Mouse (Mus musculus) regulatory T cell (primary cell): Measurements from ENCODE around the gene Ralgps1.
"Not testable (repeated sequence)": the region's sequence is repeated elsewhere in the genome, so short reads cannot be mapped to it uniquely, and the experiment has no call there.

Experiments
- in situ Hi-C: fragments of 300-600 bp; cut with MboI, MseI; formaldehyde crosslinking; loops from one replicate; pipeline ENCODE4 v1.15.1; 2025; ENCODE audit warnings: high pct_unique_total_duplicates

Ralgps1 gene

DNA sequence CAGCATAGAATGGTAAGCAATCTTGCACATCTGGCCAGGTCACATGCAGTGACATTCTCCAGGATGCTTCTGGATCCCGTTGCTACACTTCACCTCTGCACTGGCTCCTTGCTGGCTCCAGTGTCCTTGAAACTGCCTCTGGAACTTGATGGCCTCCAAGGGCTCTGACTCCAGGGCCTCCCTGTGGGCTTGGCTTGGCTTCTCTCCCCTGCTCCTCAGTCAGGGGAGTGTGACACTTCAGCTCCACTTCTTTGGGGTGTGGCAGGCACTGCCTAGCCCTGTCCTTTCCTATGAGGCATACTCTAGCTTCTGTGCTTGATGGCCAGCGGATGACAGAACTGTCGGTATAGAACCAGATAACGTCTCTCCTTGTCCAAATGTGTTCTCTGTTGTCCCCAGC, 224.3 kb downstream of the Ralgps1 start:
- in situ Hi-C loops, result no loop called here

DNA sequence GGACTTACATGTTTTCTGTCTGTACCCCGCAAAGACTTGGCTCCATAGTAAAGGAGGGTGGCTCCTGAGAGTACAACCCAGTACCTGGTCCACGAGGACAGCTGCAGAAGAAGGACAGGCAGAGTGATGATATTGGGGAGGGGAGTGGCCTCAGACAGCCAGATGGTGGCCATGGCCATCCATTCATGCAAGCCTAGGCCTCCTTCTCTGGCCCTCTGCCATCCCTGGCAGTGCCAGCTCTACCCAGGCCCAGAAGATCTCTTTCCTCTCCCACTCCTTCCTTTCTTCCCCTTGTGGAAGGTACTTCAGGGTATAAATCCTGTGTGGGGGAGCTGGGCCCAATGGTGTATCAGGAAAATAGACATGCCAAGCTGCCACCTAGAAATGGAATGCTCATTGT, 228.0 kb downstream of the Ralgps1 start:
- in situ Hi-C loops, result no loop called here

GRCm38 (mm10) chr2:33138491-33138890, 232.8 kb downstream of the Ralgps1 start:
- in situ Hi-C loops, result no loop called here

GRCm38 (mm10) chr2:33137731-33138130, 233.6 kb downstream of the Ralgps1 start:
- in situ Hi-C loops, result no loop called here

GRCm38 (mm10) chr2:33137244-33137643, 234.0 kb downstream of the Ralgps1 start:
- in situ Hi-C loops, result no loop called here

DNA sequence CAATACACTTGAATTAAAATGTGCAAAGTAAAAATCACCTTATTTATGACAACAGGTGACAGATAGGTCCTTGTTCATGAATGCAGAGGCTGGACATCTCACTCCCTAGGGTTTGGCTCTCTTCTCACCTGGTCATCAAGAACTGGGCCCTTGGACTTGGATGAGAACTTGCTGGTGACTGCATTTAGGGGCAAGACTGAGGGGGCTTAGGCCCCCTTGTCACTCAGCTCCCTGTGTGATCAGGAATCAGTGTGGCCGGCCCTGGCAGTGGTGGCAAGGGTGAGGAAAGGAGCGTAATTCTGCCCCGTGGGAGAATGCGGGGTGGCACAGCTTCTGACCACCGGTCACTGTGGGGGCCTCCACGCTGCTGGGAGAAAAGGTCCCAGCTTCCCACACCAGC, 234.9 kb downstream of the Ralgps1 start:
- in situ Hi-C loops, result no loop called here

- in situ Hi-C loops, result no loop called here
Observed at GRCm38 (mm10) chr2:33134766-33135490, 236.4 kb downstream of the Ralgps1 start.

GRCm38 (mm10) chr2:33132306-33132705, 239.0 kb downstream of the Ralgps1 start:
- in situ Hi-C loops, result no loop called here

DNA sequence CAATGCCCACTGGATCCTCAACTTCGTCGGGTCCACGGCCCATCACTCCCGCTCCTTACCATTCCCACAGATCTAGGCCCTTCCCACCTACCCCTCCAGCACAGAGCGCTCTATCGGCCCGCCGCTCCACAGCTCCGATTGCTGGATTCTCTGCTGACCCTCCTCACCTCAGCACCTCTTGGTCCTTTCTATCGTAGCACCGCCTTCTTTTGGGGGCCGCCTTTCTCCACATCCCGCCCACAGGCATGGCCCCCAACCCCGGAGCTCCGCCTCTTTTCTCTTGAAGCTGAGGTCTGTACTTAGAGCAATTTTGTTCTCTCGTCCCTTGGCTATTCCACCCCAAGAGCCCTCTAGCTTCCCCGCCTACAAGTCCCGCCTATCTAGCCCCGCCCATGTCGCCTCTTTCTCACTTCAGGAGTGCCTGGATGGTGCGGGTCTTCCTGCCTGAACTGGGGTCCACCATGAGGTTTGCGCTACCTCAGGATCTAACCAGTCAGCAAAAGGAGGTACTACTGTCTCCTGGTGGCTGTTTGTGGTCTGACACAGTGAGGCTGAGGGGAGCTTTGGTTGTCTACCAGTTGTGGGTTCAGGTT, 239.7 kb downstream of the Ralgps1 start, which contains the start of gene Garnl3:
Gene Garnl3, minus strand, starts transcription at position 155 of the 593 bp plus-strand sequence.
- in situ Hi-C loops, result no loop called here

- in situ Hi-C loops, result no loop called here
Observed at GRCm38 (mm10) chr2:33130526-33131483, 240.5 kb downstream of the Ralgps1 start.

- in situ Hi-C loops, result no loop called here
Observed at GRCm38 (mm10) chr2:33130141-33130525, 241.2 kb downstream of the Ralgps1 start.

GRCm38 (mm10) chr2:33129696-33130095, 241.6 kb downstream of the Ralgps1 start:
- in situ Hi-C loops, result no loop called here

- in situ Hi-C loops, result no loop called here
Observed at GRCm38 (mm10) chr2:33129005-33129404, 242.3 kb downstream of the Ralgps1 start.

DNA sequence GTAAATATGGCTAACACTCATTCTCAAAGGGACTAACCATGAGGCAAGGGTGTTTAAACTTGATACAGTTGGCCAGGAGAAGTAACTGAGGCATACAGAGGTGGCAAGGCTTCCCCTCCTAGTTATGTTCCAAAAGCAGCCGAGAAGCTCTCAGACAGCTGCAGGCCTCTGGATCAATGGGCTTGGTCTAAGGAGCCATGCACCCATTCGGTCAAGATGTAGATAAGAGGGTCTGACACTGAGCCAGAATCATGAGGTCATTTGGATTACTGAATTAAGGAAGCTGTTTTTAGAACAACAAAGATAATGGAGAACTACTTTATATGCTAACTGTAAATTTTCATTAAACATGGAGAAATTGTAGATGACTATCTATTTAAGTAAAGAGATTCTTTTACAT, 244.0 kb downstream of the Ralgps1 start:
- in situ Hi-C loops, result no loop called here

GRCm38 (mm10) chr2:33122856-33123255, 248.4 kb downstream of the Ralgps1 start:
- in situ Hi-C loops, result no loop called here

GRCm38 (mm10) chr2:33100536-33100935, 270.8 kb downstream of the Ralgps1 start:
- in situ Hi-C loops, result no loop called here

DNA sequence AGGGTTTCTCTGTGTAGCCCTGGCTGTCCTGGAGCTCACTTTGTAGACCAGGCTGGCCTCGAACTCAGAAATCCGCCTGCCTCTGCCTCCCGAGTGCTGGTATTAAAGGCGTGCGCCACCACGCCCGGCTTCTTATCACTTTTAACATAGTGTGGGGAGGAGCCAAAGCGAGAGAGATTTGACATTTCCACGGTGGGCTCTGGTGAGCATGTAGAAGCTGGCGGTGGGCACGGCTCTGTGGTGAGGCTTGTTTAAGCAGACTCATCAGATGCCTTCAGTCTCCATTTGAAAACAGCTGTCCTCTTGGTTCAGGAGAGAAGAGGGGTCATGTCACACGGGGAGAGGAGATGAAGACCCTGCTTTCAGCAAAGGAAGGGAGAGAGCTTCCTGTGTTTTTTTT, 274.0 kb downstream of the Ralgps1 start:
- in situ Hi-C loops, result not testable (repeated sequence)

DNA sequence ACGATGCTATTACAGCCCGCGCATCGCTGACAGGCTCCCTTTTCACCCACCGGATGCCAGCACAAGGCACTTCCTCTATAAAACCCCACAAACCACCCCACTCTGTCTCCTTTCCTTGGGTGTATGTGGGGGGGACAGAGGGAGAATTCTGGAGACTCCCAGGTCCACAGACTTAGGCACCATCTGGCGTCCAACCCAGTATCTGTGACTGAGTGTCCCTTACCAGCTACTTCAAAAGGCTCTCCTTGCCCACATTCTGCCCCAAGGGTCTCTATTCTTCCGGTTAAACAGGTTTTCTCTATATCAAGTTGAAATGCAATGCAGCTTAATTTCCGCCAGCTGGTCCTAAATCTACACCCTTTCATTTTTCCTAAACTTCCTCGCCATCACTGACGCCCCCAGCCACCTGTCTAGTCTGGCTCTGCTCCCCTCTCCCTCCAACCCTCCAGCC, 276.0 kb downstream of the Ralgps1 start:
- in situ Hi-C loops, result no loop called here

- in situ Hi-C loops, result no loop called here
Observed at GRCm38 (mm10) chr2:33090620-33091520, 280.4 kb downstream of the Ralgps1 start.

DNA sequence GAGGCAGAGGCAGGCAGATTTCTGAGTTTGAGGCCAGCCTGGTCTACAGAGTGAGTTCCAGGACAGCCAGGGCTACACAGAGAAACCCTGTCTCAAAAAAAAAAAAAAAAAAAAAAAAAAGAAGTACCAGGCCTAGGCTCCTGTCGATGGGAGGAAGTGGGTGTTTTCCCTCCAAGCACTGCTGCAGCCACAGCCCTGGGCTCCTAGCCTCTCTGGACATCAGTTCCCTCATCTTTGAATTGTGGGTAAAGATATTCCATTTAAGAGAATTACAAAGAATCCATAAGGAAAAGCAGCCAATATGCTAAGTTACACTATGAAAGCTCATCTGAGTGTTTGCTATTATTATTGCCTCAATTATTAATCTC, 281.3 kb downstream of the Ralgps1 start:
- in situ Hi-C loops, result not testable (repeated sequence)

DNA sequence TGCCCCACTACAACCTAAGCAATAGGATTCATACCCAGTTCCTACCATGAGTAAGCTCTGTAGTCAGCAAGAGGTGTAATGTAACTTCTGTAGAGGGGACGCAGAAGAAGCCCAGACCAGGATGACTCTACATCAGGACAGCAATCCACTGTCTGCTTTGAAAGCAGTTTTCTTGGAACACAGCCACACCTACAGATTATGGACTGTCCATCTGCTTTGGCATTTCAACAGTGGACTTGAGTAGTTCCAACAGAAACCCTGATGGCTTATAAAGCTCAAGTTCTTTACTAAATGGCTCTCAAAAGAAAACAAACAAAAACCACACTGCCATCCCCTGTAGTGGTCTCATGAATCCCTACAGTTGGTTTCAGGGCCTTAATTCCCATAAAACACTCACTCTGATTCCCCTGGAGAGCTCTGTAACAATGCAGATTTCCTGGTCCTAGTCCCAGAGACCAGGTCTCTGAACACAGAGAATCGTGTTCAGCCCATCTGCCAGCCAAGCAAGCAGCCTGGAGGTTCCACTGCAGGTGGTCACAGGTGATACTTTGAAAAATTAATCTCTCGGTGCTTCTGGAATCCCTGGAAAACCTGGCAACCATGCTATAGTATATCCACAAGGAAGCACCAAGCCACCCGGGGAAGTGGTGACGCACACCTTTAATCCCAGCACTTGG, 281.8 kb downstream of the Ralgps1 start:
- in situ Hi-C loops, result no loop called here
